Mouse (Mus musculus) liver, adult 2 months (tissue): ENCODE measurements at regions not wholly inside any gene's neighbourhood (a gene's known extent, or its start where the extent isn't known, plus 50 kb on each side); places are given as distances from the start of the nearest gene placed in this dataset.

Experiments used
- DNase-seq: peaks from one replicate; pipeline ENCODE4 v3.0.0-alpha.2; 2011; ENCODE audit warnings: low read depth, low spot score; ENCODE audit errors: extremely low read depth
- H3K27ac ChIP-seq: fragments of 200-500 bp; replicated peaks from 2 replicates; pipeline ENCODE4 v1.5.1; 2012; ENCODE audit warnings: low read depth, mild to moderate bottlenecking, control low read depth, inconsistent platforms, low read length; ENCODE audit not compliant: insufficient read depth
- H3K27me3 ChIP-seq: fragments of 200-500 bp; 2 replicates; pipeline ENCODE4 v1.6.1; 2012; ENCODE audit warnings: mild to moderate bottlenecking, moderate library complexity, low read length, inconsistent platforms; ENCODE audit not compliant: control insufficient read depth, insufficient read depth
- H3K36me3 ChIP-seq: fragments of 200-500 bp; 2 replicates; pipeline ENCODE4 v1.6.1; 2012; ENCODE audit warnings: low read length, inconsistent platforms; ENCODE audit not compliant: control insufficient read depth, insufficient read depth
- H3K4me1 ChIP-seq: fragments of 200-500 bp; 2 replicates; pipeline ENCODE4 v1.6.1; 2011; ENCODE audit warnings: low read length; ENCODE audit not compliant: control insufficient read depth, insufficient read depth
- H3K4me3 ChIP-seq: fragments of 200-500 bp; 2 replicates; pipeline ENCODE4 v1.5.1; 2011; ENCODE audit warnings: low read depth, mild to moderate bottlenecking, control low read depth, low read length, moderate library complexity; ENCODE audit not compliant: insufficient read depth
- H3K79me2 ChIP-seq: fragments of 200-500 bp; 2 replicates; pipeline ENCODE4 v1.6.1; 2012; ENCODE audit warnings: inconsistent platforms, mild to moderate bottlenecking, low read length, moderate library complexity; ENCODE audit not compliant: control insufficient read depth, insufficient read depth
- H3K9ac ChIP-seq: fragments of 200-500 bp; 2 replicates; pipeline ENCODE4 v1.6.1; 2012; ENCODE audit warnings: low read depth, mild to moderate bottlenecking, control low read depth, inconsistent platforms, low read length
- CTCF ChIP-seq: fragments of 200-500 bp; IDR thresholded peaks from 2 replicates; pipeline ENCODE4 v1.5.1; 2011; ENCODE audit warnings: low read depth, low read length, control low read depth
- POLR2A ChIP-seq: fragments of 200-500 bp; IDR thresholded peaks from 2 replicates; pipeline ENCODE4 v1.6.1; 2011; ENCODE audit warnings: low read length, control low read depth; ENCODE audit not compliant: insufficient read depth; ENCODE audit errors: extremely low read depth
- WGBS: fragments of 180-500 bp; shearing (Covaris S2); methylation state at CpG from one replicate; pipeline ENCODE4 v1.1.7; 2018; 5-methylcytosine and 5-hydroxymethylcytosine counted together

DNA sequence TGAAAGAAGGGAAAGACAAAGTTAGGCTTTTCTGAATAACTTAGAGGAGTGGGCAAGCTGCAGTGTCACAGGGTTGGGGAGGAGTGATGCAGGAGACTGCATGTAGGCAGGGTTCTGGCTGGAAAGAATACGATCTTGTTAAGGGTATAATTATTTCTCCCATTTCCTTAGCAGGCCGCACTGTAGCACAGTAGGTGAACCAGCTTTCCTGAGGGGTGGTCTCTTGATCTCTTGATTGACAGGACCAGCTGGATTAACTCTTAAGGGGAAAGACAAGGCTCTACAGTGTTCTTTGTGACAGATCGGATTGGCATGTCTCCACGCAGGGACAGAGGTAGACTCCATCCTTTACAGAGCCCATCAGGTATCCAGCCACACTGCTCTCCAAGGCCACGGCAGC, 54.5 kb upstream of the Meis1 start:
- DNase-seq, result no peak
- Histone ChIP-seq H3K27ac (no peak overlapping the region), H3K4me1 (no peaks in the 10 kb centered on the region), H3K9ac (no peak overlapping the region), H3K27me3 (no peaks in the 10 kb centered on the region), H3K4me3 (no peak overlapping the region), H3K79me2 (no peaks in the 10 kb centered on the region), H3K36me3 (no peaks in the 10 kb centered on the region)
- TF ChIP-seq POLR2A, result no peak
- no peak for TF ChIP-seq CTCF
- WGBS, result 91% methylated on average over 5 of the region's 5 CpGs

GRCm38 (mm10) chr11:19073887-19074564, 55.2 kb upstream of the Meis1 start:
- no peak for TF ChIP-seq CTCF
- no peak for TF ChIP-seq POLR2A
- no peaks in the 10 kb centered on the region for H3K4me1 ChIP-seq
- no peak overlapping the region for H3K27ac ChIP-seq
- H3K4me3 ChIP-seq, result no peak overlapping the region
- H3K36me3 ChIP-seq, result no peaks in the 10 kb centered on the region
- no peaks in the 10 kb centered on the region for H3K79me2 ChIP-seq
- H3K9ac ChIP-seq, result no peak overlapping the region
- H3K27me3 ChIP-seq, result no peaks in the 10 kb centered on the region
- DNase-seq, result no peak
- WGBS, result 77% methylated on average over 11 of the region's 11 CpGs

- Histone ChIP-seq H3K4me1 (no peaks in the 10 kb centered on the region), H3K27ac (no peak overlapping the region), H3K4me3 (no peak overlapping the region), H3K27me3 (no peaks in the 10 kb centered on the region), H3K79me2 (no peaks in the 10 kb centered on the region), H3K9ac (no peak overlapping the region), H3K36me3 (no peaks in the 10 kb centered on the region)
- no peak for TF ChIP-seq POLR2A
- no peak for TF ChIP-seq CTCF
- WGBS, result 91% methylated on average over 15 of the region's 15 CpGs
- DNase-seq, result no peak
Observed at GRCm38 (mm10) chr11:19091101-19091857, 72.5 kb upstream of the Meis1 start.

DNA sequence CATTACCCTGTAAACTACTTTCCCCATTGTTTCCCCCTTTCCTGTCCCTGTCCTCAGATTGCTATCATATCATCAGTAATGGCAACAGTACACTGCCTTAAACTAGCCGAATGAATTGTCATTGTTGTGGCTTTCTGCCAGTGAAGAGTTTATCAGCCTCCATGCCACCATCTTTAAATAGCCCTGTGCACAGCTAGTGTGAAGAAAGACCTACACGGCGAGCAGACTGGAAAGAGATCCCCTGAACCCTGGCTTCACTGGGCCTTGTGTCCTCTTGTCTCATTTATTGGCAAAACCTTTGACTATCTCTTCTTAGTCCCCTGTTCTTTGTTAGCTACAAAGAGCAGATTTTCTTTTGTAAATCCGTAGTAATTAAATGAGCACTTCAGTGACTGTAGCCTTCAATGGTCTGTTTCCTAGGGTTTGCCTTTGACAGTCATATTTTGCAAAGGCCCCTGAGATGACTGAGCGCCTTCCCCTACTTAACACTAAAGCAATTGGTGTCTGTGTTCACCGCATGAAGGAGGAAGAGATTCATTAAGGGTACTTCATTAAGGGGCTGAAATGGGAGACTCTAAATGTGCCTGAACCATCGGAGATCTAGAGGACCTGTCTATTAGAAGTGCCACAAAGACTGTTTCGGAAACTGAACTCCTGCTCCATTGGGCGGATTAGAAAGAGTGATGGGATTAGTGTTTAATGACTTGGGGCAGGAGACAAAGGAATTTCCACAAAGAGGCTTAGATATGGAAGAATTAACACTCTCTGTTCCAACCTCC, 74.4 kb upstream of the Meis1 start:
- WGBS, result 84% methylated on average over 9 of the region's 9 CpGs
- TF ChIP-seq CTCF (no peak), POLR2A (no peak)

DNA sequence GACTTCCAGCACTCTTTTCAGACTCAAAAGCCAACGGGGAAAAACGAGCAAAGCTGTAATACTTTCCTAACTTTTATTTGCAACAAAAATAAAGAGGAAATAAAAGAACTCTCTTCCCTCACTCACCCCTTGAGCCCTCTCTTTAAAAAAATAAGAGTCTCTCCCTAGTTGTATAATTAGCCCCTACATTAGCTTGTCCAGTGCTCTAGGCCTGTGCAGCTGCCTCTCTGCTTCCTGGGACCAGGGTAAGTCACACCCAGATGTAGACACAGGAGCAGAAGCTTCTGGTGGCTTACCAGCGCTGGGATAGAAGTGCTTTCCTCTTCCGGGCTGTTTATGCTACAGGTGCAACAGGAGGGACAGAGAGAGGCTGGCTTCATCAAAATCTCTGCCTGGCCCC, 75.0 kb upstream of the Meis1 start:
- Histone ChIP-seq H3K4me3 (no peak overlapping the region), H3K9ac (no peak overlapping the region), H3K27me3 (no peaks in the 10 kb centered on the region), H3K36me3 (no peaks in the 10 kb centered on the region), H3K4me1 (no peaks in the 10 kb centered on the region), H3K79me2 (no peaks in the 10 kb centered on the region), H3K27ac (no peak overlapping the region)
- no peak for TF ChIP-seq POLR2A
- no peak for TF ChIP-seq CTCF
- no peak for DNase-seq
- WGBS, result 79% methylated on average over 4 of the region's 4 CpGs

More for the DNA sequence above, 74.4 kb upstream of the Meis1 start:
- Histone ChIP-seq H3K36me3 (no peaks in the 10 kb centered on the region), H3K4me3 (no peak overlapping the region), H3K9ac (no peak overlapping the region), H3K4me1 (no peaks in the 10 kb centered on the region), H3K27ac (no peak overlapping the region), H3K27me3 (no peaks in the 10 kb centered on the region), H3K79me2 (no peaks in the 10 kb centered on the region)
- no peak for DNase-seq
